Mouse (Mus musculus): ENCODE data around the gene Sp110.
"Not testable (repeated sequence)": the region's sequence is repeated elsewhere in the genome, so short reads cannot be mapped to it uniquely, and the experiment has no call there.

The Sp110 gene

GRCm38 (mm10) chr1:85546442-85546841, 52.2 kb downstream of the Sp110 start:
- DNase-seq, result not testable (repeated sequence)

GRCm38 (mm10) chr1:85543818-85544217, 54.8 kb downstream of the Sp110 start:
- not testable (repeated sequence) for DNase-seq

GRCm38 (mm10) chr1:85528451-85529110, 70.0 kb downstream of the Sp110 start:
- not testable (repeated sequence) for DNase-seq

Data from kidney, postnatal 25 days (tissue).